Mouse (Mus musculus) stomach, postnatal 0 days (tissue): ENCODE measurements at regions not wholly inside any gene's neighbourhood (a gene's known extent, or its start where the extent isn't known, plus 50 kb on each side); places are given as distances from the start of the nearest gene placed in this dataset.

Experiments
- ATAC-seq: fragments of 200-750 bp; cut with Nextera tagmentation; 2 replicates; pipeline ENCODE4 v1.8.0; 2017; ENCODE audit not compliant: low FRiP score, low TSS enrichment
- DNase-seq: peaks from one replicate; pipeline ENCODE4 v3.0.0-alpha.2; 2016; ENCODE audit warnings: low spot score
- H3K27ac ChIP-seq: fragments of 300-500 bp; sonication (generic); replicated peaks from 2 replicates; pipeline ENCODE4 v1.5.1; 2014; ENCODE audit warnings: mild to moderate bottlenecking, control low read depth
- H3K27me3 ChIP-seq: fragments of 300-500 bp; sonication (generic); 2 replicates; pipeline ENCODE4 v1.6.1; 2014; ENCODE audit warnings: low read length; ENCODE audit not compliant: control insufficient read depth, insufficient read depth
- H3K36me3 ChIP-seq: fragments of 300-500 bp; sonication (generic); 2 replicates; pipeline ENCODE4 v1.6.1; 2014; ENCODE audit warnings: low read length, mixed read lengths; ENCODE audit not compliant: control insufficient read depth, insufficient read depth
- H3K4me1 ChIP-seq: fragments of 300-500 bp; sonication (generic); replicated peaks from 2 replicates; pipeline ENCODE4 v1.6.1; 2014; ENCODE audit warnings: antibody characterized with exemption; ENCODE audit not compliant: control insufficient read depth, insufficient read depth
- H3K4me2 ChIP-seq: fragments of 300-500 bp; sonication (generic); replicated peaks from 2 replicates; pipeline ENCODE4 v1.6.1; 2014; ENCODE audit warnings: low read depth, mild to moderate bottlenecking, control low read depth, moderate library complexity
- H3K4me3 ChIP-seq: fragments of 300-500 bp; sonication (generic); 2 replicates; pipeline ENCODE4 v1.5.1; 2014; ENCODE audit warnings: low read depth, low read length, control low read depth
- H3K9ac ChIP-seq: fragments of 300-500 bp; sonication (generic); 2 replicates; pipeline ENCODE4 v1.6.1; 2014; ENCODE audit warnings: mild to moderate bottlenecking, low read length, control low read depth, mixed read lengths
- H3K9me3 ChIP-seq: fragments of 300-500 bp; sonication (generic); 2 replicates; pipeline ENCODE4 v1.6.1; 2016; ENCODE audit warnings: low read length; ENCODE audit not compliant: control insufficient read depth
- CTCF ChIP-seq: IDR thresholded peaks from 2 replicates; pipeline ENCODE4 v1.5.1; 2016; ENCODE audit warnings: antibody characterized with exemption, low read depth, mild to moderate bottlenecking, moderate library complexity
- EP300 ChIP-seq: optimal IDR thresholded peaks from 2 replicates; pipeline ENCODE3; 2016; ENCODE audit warnings: antibody characterized with exemption
- WGBS: fragments of 180-500 bp; shearing (Covaris S2); extraction: QIAGEN DNeasy Blood & Tissue Kit; methylation state at CpG from one replicate; pipeline ENCODE4 v1.1.7; 2014; 5-methylcytosine and 5-hydroxymethylcytosine counted together

DNA sequence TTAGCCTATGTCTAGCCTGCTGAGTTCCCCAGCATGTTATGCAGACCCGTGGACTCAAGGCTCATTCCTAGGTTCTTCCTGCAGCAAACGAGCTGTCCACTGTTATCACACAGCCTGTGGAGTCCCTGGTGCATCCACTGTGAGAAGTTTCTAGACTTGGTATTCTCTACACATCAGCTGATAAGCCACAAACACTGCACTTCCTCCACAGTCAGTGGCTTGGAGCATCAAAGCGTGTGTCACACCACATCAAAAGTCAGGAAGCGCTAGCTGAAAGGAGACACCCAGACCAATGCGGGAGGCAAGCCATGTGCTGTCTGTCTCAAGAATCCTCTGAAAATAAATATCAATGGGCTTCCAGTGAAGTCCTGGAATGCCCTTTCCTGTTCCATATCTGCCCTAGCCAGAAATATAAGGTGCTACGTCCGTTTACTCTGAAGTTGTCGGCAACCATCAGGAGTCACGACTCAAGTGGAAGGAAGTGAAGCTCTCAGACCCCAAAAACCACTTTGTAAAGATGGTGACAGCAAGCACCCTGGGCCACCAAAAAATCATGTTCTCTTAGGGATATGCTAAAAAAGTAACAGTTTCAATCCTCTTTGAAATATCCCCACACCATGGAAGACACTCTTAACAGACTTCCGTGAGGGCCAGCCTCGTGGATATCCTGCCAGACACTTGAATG is 227.7 kb downstream of the Adgrl2 start:
- TF ChIP-seq CTCF: no peak
- no peak for TF ChIP-seq EP300
- DNase-seq: no peak
- no peak overlapping the region for H3K4me3 ChIP-seq

DNA sequence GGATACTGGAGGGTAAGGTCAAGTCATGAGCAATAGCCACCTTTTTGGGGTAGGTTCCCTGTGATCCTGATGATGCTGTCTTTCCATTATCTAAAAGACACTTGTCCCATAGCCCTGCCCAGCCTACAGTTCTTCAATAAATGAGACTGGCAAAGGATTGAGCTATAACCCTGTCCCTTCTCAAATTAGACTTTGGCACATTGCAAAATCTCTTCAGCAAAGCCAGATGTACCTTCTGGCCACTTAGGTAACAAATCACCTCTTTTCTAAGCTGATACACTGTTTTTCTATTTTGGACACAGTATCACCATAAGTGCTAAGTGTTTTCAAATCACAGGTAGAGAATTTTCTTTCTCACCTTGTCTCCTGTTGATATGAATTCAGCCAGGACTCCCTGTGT is 228.8 kb downstream of the Adgrl2 start:
- no peak for DNase-seq
- Histone ChIP-seq H3K9ac (no peak overlapping the region), H3K36me3 (no peaks in the 10 kb centered on the region), H3K4me1 (no peaks in the 10 kb centered on the region), H3K27ac (no peak overlapping the region), H3K9me3 (no peaks in the 10 kb centered on the region), H3K4me3 (no peak overlapping the region), H3K4me2 (no peak overlapping the region), H3K27me3 (no peaks in the 10 kb centered on the region)
- TF ChIP-seq CTCF (no peak), EP300 (no peak)
- ATAC-seq: no peak

More for the DNA sequence above, 227.7 kb downstream of the Adgrl2 start:
- no peak overlapping the region for H3K9ac ChIP-seq
- 80% methylated on average over 11 of the region's 11 CpGs for WGBS
- no peaks in the 10 kb centered on the region for H3K4me1 ChIP-seq
- no peaks in the 10 kb centered on the region for H3K36me3 ChIP-seq
- no peak overlapping the region for H3K27ac ChIP-seq
- ATAC-seq: no peak
- H3K9me3 ChIP-seq: no peaks in the 10 kb centered on the region
- H3K27me3 ChIP-seq: no peaks in the 10 kb centered on the region
- H3K4me2 ChIP-seq: no peak overlapping the region

DNA sequence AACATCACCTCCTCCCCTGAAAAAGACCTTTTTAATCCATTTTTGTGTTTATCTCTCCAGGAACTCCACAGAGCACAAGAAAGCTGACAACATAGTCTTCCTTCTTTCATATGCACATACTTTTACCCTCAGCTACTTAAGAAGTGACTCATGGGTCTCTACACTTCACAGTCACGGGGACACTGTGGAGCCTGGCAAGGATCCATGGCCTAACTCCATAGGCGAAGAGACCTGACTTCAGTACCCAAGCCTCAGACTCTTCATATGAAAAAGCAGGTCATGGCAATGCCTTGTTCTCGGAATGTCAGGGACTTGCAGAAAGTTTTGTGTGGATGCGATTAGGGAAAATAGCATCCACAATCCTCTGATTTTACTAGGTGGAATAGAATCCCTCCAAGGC is 230.9 kb downstream of the Adgrl2 start:
- Histone ChIP-seq H3K4me2 (no peak overlapping the region), H3K27ac (no peak overlapping the region), H3K36me3 (no peaks in the 10 kb centered on the region), H3K27me3 (no peaks in the 10 kb centered on the region), H3K9me3 (no peaks in the 10 kb centered on the region), H3K4me3 (no peak overlapping the region), H3K9ac (no peak overlapping the region), H3K4me1 (no peaks in the 10 kb centered on the region)
- DNase-seq (no peak), ATAC-seq (no peak)
- 85% methylated on average over 4 of the region's 4 CpGs for WGBS
- no peak for TF ChIP-seq EP300
- TF ChIP-seq CTCF: no peak

DNA sequence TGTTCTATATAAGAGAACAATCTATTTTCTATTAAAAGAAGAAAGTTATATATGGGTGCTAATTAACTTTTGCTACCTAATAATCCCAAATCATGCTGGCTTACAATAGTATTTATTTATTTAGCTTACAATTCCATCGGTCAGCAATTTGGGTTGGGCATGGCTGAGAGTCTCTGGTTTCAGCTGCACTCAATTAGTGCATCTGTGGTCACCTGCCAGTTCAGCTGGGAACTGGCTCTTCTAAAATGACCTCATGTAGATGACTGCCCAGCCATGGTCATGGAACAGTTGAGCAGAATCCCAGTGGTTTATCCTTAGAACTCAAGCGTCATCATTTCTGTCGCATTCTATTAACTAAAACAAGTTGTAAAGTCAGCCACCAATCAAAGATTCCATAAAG is 244.1 kb downstream of the Adgrl2 start:
- no peak for TF ChIP-seq EP300
- H3K27ac ChIP-seq: no peak overlapping the region
- no peaks in the 10 kb centered on the region for H3K9me3 ChIP-seq
- no peak overlapping the region for H3K4me3 ChIP-seq
- H3K4me2 ChIP-seq: no peak overlapping the region
- DNase-seq: no peak
- H3K9ac ChIP-seq: no peak overlapping the region
- no peaks in the 10 kb centered on the region for H3K27me3 ChIP-seq
- 91% methylated on average over 3 of the region's 3 CpGs for WGBS
- H3K36me3 ChIP-seq: no peaks in the 10 kb centered on the region
- no peak for ATAC-seq
- H3K4me1 ChIP-seq: no peaks in the 10 kb centered on the region

DNA sequence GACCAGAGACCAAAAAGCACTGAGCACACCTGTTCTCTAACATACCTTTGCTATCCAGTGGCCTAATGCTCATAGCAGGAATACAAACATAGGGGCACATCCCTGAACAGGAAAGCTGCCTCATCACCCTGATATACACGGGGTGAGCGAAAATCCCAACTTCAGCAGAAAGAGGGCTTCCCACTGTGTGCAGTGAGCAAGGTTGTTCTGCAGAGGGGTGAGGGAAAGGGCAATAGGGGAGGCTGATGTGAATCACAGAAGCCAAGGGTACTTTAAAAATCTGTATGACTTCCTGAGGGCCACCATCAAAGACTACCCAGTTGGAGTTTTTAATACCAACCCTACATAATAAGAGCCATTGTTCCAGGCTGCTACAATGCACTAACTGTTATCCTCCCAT is 245.7 kb downstream of the Adgrl2 start:
- DNase-seq (no peak), ATAC-seq (peak; percentile 38; the same call in 1 of the 2 replicates)
- Histone ChIP-seq H3K4me2 (no peak overlapping the region), H3K27ac (no peak overlapping the region), H3K4me1 (no peaks in the 10 kb centered on the region), H3K36me3 (no peaks in the 10 kb centered on the region), H3K27me3 (no peaks in the 10 kb centered on the region), H3K9me3 (no peaks in the 10 kb centered on the region), H3K4me3 (no peak overlapping the region), H3K9ac (no peak overlapping the region)
- WGBS: 67% methylated on average over 2 of the region's 2 CpGs
- TF ChIP-seq CTCF (no peak), EP300 (no peak)

DNA sequence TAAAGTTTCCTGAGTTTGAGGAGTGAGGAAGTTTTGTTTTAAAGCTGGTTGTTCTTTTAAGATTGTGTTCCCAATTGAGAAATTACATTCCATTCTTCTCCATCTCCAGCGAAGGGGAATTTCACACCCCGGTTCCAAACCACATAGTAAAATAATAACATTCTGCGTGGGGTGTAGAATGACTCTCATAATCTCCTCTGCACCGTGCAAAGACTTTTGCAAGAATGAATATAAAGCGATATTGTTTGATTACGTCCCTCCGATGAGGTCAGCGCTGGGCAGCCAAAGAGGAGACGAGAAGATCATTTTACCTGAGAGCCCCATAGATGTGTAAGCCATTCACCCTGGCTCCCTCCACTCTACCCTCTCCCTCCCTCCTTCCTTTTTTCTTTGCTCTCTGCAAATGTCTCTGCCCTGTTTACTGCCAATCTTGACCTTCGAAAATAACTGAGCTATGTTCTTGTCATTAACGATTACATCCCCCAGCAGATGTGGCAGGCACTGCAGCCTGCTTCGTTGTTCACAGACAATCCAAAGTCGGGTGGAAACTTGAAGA is 256.1 kb downstream of the Adgrl2 start:
- Histone ChIP-seq H3K4me2 (no peak overlapping the region), H3K9me3 (no peaks in the 10 kb centered on the region), H3K4me3 (no peak overlapping the region), H3K36me3 (no peaks in the 10 kb centered on the region), H3K4me1 (no peaks in the 10 kb centered on the region), H3K9ac (no peak overlapping the region), H3K27ac (no peak overlapping the region), H3K27me3 (no peaks in the 10 kb centered on the region)
- WGBS: 69% methylated on average over 13 of the region's 13 CpGs
- ATAC-seq (no peak), DNase-seq (no peak)
- no peak for TF ChIP-seq EP300
- no peak for TF ChIP-seq CTCF
